Mouse (Mus musculus): ENCODE data around the gene Mybl2.

The Mybl2 gene

DNA sequence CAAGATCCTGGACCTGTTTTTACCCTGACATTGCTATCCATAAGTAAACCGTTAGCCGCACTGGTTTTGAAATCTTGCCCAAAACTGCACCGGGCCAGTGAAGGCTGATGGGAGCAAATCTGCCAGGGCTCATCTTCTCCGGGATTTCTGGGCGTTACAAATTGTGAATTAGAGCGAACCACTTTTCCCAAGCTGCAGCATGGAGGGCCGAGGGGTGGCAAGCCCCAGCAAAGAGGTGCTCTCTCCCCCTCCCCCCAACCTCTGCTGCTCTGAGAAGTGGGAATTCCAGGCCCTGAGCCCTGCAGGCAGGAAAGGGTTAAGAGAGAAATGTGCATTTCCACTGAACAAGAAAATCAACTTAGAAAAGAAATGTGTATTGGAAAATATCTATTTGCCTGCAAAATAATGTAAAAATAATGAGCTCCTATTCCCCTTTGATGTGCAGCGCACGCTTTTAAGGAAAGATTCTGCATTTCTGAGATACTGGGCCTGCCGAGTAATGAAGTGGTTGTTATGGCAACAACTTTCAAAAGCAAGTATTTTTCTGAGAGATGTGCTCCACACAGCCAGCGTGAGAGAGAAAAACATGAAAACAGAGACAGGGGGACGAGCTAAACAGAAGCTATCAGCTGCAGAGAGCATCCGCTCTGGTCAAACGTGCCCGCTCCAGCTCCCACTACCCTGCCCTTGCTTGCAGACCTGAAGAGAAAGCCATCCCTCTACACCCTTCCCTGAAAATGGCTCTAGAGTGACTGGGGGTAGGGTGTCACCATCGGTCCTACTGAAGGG lies 57.1 kb downstream of the Mybl2 start:
- DNase-seq (ENCODE audit: low read depth): no peak

- no peak for DNase-seq (ENCODE audit: low read depth)
These were observed 66.3 kb downstream of the Mybl2 start for GRCm38 (mm10) chr2:163120626-163121352.

GRCm38 (mm10) chr2:163121353-163121660 lies 66.8 kb downstream of the Mybl2 start:
- no peak for DNase-seq (ENCODE audit: low read depth)

- no peak for DNase-seq (ENCODE audit: low read depth)
These were observed 67.8 kb downstream of the Mybl2 start for GRCm38 (mm10) chr2:163122319-163122718.

DNA sequence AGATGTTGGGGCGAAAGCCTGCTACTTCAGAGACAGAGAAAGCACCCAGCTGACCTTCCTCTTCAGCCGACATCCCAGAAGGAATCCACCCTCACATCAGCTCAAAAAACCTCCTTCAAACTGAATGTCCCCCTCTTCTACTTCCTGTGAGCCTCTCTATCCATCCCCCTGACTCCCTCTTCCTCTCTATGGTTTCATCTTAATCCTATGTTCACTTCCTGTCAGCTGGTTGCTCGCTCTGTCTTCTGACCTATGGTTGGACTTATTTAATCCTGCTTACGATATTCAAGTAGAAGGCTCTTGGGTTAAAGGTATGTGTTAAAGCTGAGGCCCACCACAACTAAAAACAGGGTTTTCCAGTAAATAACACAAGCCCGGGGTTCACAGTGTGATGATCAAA lies 69.0 kb downstream of the Mybl2 start:
- DNase-seq (ENCODE audit: low read depth): no peak

GRCm38 (mm10) chr2:163130837-163131236 lies 76.3 kb downstream of the Mybl2 start:
- DNase-seq (ENCODE audit: low read depth): no peak

- DNase-seq (ENCODE audit: low read depth): no peak
These were observed 77.8 kb downstream of the Mybl2 start for GRCm38 (mm10) chr2:163132314-163132713.

Measured in c-Kit-positive CD71-positive TER-119-negative erythroid progenitor cells, embryonic 14.5 days (primary cell).